Mouse (Mus musculus): ENCODE results near the gene Vmn1r179. TPM values are rescaled to one million over a fixed set of nuclear protein-coding genes. Genes with fewer than 3 reads are reported as not detected.
"Not testable (repeated sequence)": the region's sequence is repeated elsewhere in the genome, so short reads cannot be mapped to it uniquely, and the experiment has no call there.

The Vmn1r179 gene
- not detected in 2 replicates for polyA plus RNA-seq (2014; fragmentation: Nextera tagmentation; extraction: Ambion mirVana)

DNA sequence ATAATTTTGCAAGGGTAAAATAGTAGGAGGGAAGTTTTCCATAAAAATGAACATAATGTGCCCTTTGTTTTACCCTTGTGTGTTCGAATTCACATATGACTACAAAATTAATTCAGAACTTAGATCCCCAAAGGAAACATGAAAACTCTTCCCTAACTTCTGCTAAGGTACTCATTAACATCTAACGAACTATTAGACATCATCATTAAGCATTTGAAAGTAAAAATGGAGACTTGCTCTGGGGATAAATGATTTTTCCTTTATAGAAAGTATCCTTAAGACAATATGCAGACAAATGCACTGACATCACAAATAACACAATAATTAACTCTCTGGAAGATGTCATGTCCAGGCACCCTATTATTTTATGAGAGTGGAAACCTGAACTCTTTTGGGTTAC lies at the start of gene Vmn1r179:
Vmn1r179 (plus strand) TSS at position 301 of the 400 bp plus-strand sequence.
- ATAC-seq (ENCODE audit: low FRiP score) (no peak), DNase-seq (ENCODE audit: low spot score, missing footprints) (no peak)
- WGBS, result 51% methylated on average over 2 of the region's 2 CpGs
- Histone ChIP-seq H3K27ac (ENCODE audit: low read depth, low read length) (no peak within 1 kb of the TSS), H3K27me3 (ENCODE audit: control insufficient read depth, insufficient read depth, low read length) (no peaks in the 10 kb centered on the region), H3K4me3 (ENCODE audit: low read depth, low read length) (no peak within 1 kb of the TSS), H3K4me2 (no peak within 1 kb of the TSS), H3K9ac (ENCODE audit: low read length) (no peak within 1 kb of the TSS), H3K36me3 (ENCODE audit: control insufficient read depth, insufficient read depth, low read length) (no peaks in the 10 kb centered on the region), H3K4me1 (ENCODE audit: control insufficient read depth, insufficient read depth, low read length) (no peaks in the 10 kb centered on the region), H3K9me3 (ENCODE audit: control insufficient read depth, low read length) (peaks cover 10% of the 10 kb centered on the region)

DNA sequence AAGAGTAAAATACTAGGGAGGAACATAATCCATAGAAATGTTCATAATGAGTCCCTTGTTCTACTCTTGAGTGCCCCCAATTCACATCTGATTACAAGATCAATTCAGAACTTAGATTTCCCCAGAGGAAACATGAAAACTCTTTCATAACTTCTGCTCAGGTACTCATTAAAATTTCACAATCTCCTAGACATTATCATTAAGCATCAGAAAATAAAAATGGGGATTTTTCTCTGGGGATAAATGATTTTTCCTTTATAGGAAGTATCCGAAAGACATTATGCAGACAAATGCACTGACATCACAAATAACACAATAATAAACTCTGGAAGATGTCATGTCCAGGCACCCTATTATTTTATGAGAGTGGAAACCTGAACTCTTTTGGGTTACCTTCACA lies 35.1 kb upstream of the Vmn1r179 start, which contains the start of gene Vmn1r178:
Vmn1r178 (plus strand) TSS at position 301 of the 400 bp plus-strand sequence.
- ATAC-seq (ENCODE audit: low FRiP score), result no peak
- Histone ChIP-seq H3K9ac (ENCODE audit: low read length) (no peak within 1 kb of the TSS), H3K4me2 (no peak within 1 kb of the TSS), H3K36me3 (ENCODE audit: control insufficient read depth, insufficient read depth, low read length) (no peaks in the 10 kb centered on the region), H3K4me1 (ENCODE audit: control insufficient read depth, insufficient read depth, low read length) (no peaks in the 10 kb centered on the region), H3K4me3 (ENCODE audit: low read depth, low read length) (no peak within 1 kb of the TSS), H3K27ac (ENCODE audit: low read depth, low read length) (no peak within 1 kb of the TSS), H3K9me3 (ENCODE audit: control insufficient read depth, low read length) (peaks cover 11% of the 10 kb centered on the region), H3K27me3 (ENCODE audit: control insufficient read depth, insufficient read depth, low read length) (no peaks in the 10 kb centered on the region)
- WGBS, result 80% methylated on average over 1 of the region's 1 CpGs
- DNase-seq (ENCODE audit: low spot score, missing footprints), result no peak

GRCm38 (mm10) chr7:23950332-23950731 lies 23.6 kb downstream of the Vmn1r179 start, which contains the start of gene Vmn1r180:
TSS of gene Vmn1r180 (plus strand) at chr7:23950632.
- H3K36me3 ChIP-seq (ENCODE audit: control insufficient read depth, insufficient read depth, low read length), result no peaks in the 10 kb centered on the region
- H3K4me3 ChIP-seq (ENCODE audit: low read depth, low read length), result no peak within 1 kb of the TSS
- H3K4me1 ChIP-seq (ENCODE audit: control insufficient read depth, insufficient read depth, low read length), result no peaks in the 10 kb centered on the region
- no peak within 1 kb of the TSS for H3K9ac ChIP-seq (ENCODE audit: low read length)
- H3K27me3 ChIP-seq (ENCODE audit: control insufficient read depth, insufficient read depth, low read length), result no peaks in the 10 kb centered on the region
- DNase-seq (ENCODE audit: low spot score, missing footprints), result no peak
- no peak for ATAC-seq (ENCODE audit: low FRiP score)
- no peak within 1 kb of the TSS for H3K4me2 ChIP-seq
- no peak within 1 kb of the TSS for H3K27ac ChIP-seq (ENCODE audit: low read depth, low read length)
- H3K9me3 ChIP-seq (ENCODE audit: control insufficient read depth, low read length), result peaks cover 8% of the 10 kb centered on the region; the same call in 1 of the 2 replicates

DNA sequence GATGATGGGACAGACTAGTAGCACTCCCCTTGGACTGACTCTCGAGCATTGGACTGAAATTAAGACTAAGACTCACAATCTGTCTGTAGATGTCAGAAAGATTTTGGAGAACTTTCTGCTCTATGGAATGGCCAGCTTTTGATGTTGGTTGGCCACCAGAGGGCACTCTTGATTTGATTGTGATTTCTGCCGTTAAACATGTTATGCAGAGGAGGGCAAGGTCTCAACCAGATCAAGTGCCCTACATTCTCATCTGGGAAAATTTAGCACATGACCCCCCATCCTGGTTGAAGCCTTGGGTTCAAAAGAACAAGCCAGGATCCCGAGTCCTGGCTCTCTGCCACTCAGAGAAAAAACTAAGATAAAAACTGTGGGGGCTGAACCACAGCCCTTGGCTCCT lies 41.3 kb downstream of the Vmn1r179 start:
- H3K27ac ChIP-seq (ENCODE audit: low read depth, low read length); H3K4me2 ChIP-seq; H3K4me1 ChIP-seq (ENCODE audit: control insufficient read depth, insufficient read depth, low read length); H3K36me3 ChIP-seq (ENCODE audit: control insufficient read depth, insufficient read depth, low read length); ATAC-seq (ENCODE audit: low FRiP score); H3K27me3 ChIP-seq (ENCODE audit: control insufficient read depth, insufficient read depth, low read length); DNase-seq (ENCODE audit: low spot score, missing footprints); H3K4me3 ChIP-seq (ENCODE audit: low read depth, low read length); H3K9ac ChIP-seq (ENCODE audit: low read length): not testable (repeated sequence)
- H3K9me3 ChIP-seq (ENCODE audit: control insufficient read depth, low read length), result peaks cover 21% of the 10 kb centered on the region; the same call in 1 of the 2 replicates
- 48% methylated on average over 3 of the region's 3 CpGs for WGBS

GRCm38 (mm10) chr7:23974315-23974714 lies 47.5 kb downstream of the Vmn1r179 start, which contains the start of gene Vmn1r181:
TSS of gene Vmn1r181 (plus strand) at chr7:23974615.
- 77% methylated on average over 9 of the region's 9 CpGs for WGBS
- not testable (repeated sequence) for H3K27me3 ChIP-seq (ENCODE audit: control insufficient read depth, insufficient read depth, low read length); H3K4me3 ChIP-seq (ENCODE audit: low read depth, low read length); H3K36me3 ChIP-seq (ENCODE audit: control insufficient read depth, insufficient read depth, low read length); DNase-seq (ENCODE audit: low spot score, missing footprints); H3K4me2 ChIP-seq; H3K9ac ChIP-seq (ENCODE audit: low read length); H3K4me1 ChIP-seq (ENCODE audit: control insufficient read depth, insufficient read depth, low read length); ATAC-seq (ENCODE audit: low FRiP score); H3K27ac ChIP-seq (ENCODE audit: low read depth, low read length)
- H3K9me3 ChIP-seq (ENCODE audit: control insufficient read depth, low read length), result peaks cover 22% of the 10 kb centered on the region; the same call in 1 of the 2 replicates

Other genes starting within 250 kb of the Vmn1r179 start
- gene Vmn1r173, start 226.3 kb upstream of the Vmn1r179 start, polyA plus RNA-seq (2014; fragmentation: Nextera tagmentation; extraction: Ambion mirVana), result not detected in 2 replicates
- gene Vmn1r174, start 174.7 kb upstream of the Vmn1r179 start, polyA plus RNA-seq (2014; fragmentation: Nextera tagmentation; extraction: Ambion mirVana), result not detected in 2 replicates
- not detected in 2 replicates for gene Vmn1r175, start 116.3 kb upstream of the Vmn1r179 start, polyA plus RNA-seq (2014; fragmentation: Nextera tagmentation; extraction: Ambion mirVana)
- not detected in 2 replicates for gene Vmn1r176, start 89.6 kb upstream of the Vmn1r179 start, polyA plus RNA-seq (2014; fragmentation: Nextera tagmentation; extraction: Ambion mirVana)
- gene Vmn1r177, start 60.5 kb upstream of the Vmn1r179 start, polyA plus RNA-seq (2014; fragmentation: Nextera tagmentation; extraction: Ambion mirVana), result not detected in 2 replicates
- gene Vmn1r178, start 35.0 kb upstream of the Vmn1r179 start, polyA plus RNA-seq (2014; fragmentation: Nextera tagmentation; extraction: Ambion mirVana), result not detected in 2 replicates
- not detected in 2 replicates for gene Vmn1r180, start 23.7 kb downstream of the Vmn1r179 start, polyA plus RNA-seq (2014; fragmentation: Nextera tagmentation; extraction: Ambion mirVana)
- gene Vmn1r181, start 47.6 kb downstream of the Vmn1r179 start, polyA plus RNA-seq (2014; fragmentation: Nextera tagmentation; extraction: Ambion mirVana), result not detected in 2 replicates
- not detected in 2 replicates for gene V1rd19, start 74.7 kb downstream of the Vmn1r179 start, polyA plus RNA-seq (2014; fragmentation: Nextera tagmentation; extraction: Ambion mirVana)
- not detected in 2 replicates for gene Vmn1r183, start 126.3 kb downstream of the Vmn1r179 start, polyA plus RNA-seq (2014; fragmentation: Nextera tagmentation; extraction: Ambion mirVana)
- 34.1 and 36.5 TPM in 2 replicates for gene Zfp180, start 154.9 kb downstream of the Vmn1r179 start, polyA plus RNA-seq (2014; fragmentation: Nextera tagmentation; extraction: Ambion mirVana)
- gene Zfp112, start 185.3 kb downstream of the Vmn1r179 start, polyA plus RNA-seq (2014; fragmentation: Nextera tagmentation; extraction: Ambion mirVana), result 4.1 and 4.3 TPM in 2 replicates
- gene Zfp235, start 207.2 kb downstream of the Vmn1r179 start, polyA plus RNA-seq (2014; fragmentation: Nextera tagmentation; extraction: Ambion mirVana), result 13.5 and 16.6 TPM in 2 replicates
- gene Zfp114, start 248.1 kb downstream of the Vmn1r179 start, polyA plus RNA-seq (2014; fragmentation: Nextera tagmentation; extraction: Ambion mirVana), result 4.6 and 4.8 TPM in 2 replicates